Mouse (Mus musculus): ENCODE data around the gene App. TPM values are rescaled to one million over a fixed set of nuclear protein-coding genes. Genes with fewer than 3 reads are reported as not detected.
A peak's percentile ranks its signal among the peaks of the same experiment; 100 is the strongest.

The App gene
- polyA plus RNA-seq, 1 experiment from 2014 or later: 225 TPM

- ATAC-seq (ENCODE audit: low FRiP score, low TSS enrichment): no peak
- 96% methylated on average over 10 of the region's 10 CpGs for WGBS
- H3K4me1 ChIP-seq (ENCODE audit: control insufficient read depth, insufficient read depth, low read length): peaks cover 3% of the 10 kb centered on the region
These were observed 117.4 kb downstream of the App start for GRCm38 (mm10) chr16:85056212-85056611.

DNA sequence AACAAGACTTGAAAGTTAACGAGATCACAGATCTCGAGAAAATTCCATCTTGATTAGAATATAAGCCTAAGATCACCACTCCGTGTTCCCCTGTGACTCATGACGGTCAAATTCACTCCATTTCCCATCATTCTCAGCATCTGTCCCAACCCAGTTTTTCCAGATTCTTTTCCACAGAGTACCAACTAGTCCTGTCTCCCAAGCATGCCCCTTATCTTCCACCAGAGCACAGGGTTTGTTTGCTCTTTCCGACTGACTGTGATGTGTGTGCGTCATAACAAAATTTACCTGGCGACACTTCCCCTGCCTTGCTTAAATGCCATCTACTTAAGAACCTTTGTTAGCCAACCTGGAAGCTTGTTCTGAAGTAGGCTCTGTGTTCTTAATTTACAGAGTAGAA is 119.6 kb downstream of the App start:
- H3K4me2 ChIP-seq (replicated peaks; ENCODE audit: low read depth, low read length): no peak overlapping the region
- H3K9ac ChIP-seq (ENCODE audit: low read depth, low read length): no peak overlapping the region
- H3K4me1 ChIP-seq (ENCODE audit: control insufficient read depth, insufficient read depth, low read length): peaks cover 2% of the 10 kb centered on the region
- no peak for ATAC-seq (ENCODE audit: low FRiP score, low TSS enrichment)
- no peaks in the 10 kb centered on the region for H3K9me3 ChIP-seq (ENCODE audit: control insufficient read depth, low read length)
- 93% methylated on average over 7 of the region's 7 CpGs for WGBS
- H3K4me3 ChIP-seq (ENCODE audit: low read length): no peak overlapping the region
- H3K27ac ChIP-seq (ENCODE audit: low read depth, low read length): no peak overlapping the region
- peaks cover 29% of the 10 kb centered on the region for H3K36me3 ChIP-seq (ENCODE audit: control insufficient read depth, insufficient read depth, low read length)
- no peaks in the 10 kb centered on the region for H3K27me3 ChIP-seq (ENCODE audit: control insufficient read depth, insufficient read depth, low read length)

More at GRCm38 (mm10) chr16:85056212-85056611, 117.4 kb downstream of the App start:
- Histone ChIP-seq H3K9me3 (ENCODE audit: control insufficient read depth, low read length) (no peaks in the 10 kb centered on the region), H3K4me3 (ENCODE audit: low read length) (no peak overlapping the region), H3K36me3 (ENCODE audit: control insufficient read depth, insufficient read depth, low read length) (peaks cover 29% of the 10 kb centered on the region), H3K9ac (ENCODE audit: low read depth, low read length) (no peak overlapping the region), H3K4me2 (replicated peaks; ENCODE audit: low read depth, low read length) (no peak overlapping the region), H3K27me3 (ENCODE audit: control insufficient read depth, insufficient read depth, low read length) (no peaks in the 10 kb centered on the region), H3K27ac (ENCODE audit: low read depth, low read length) (no peak overlapping the region)

DNA sequence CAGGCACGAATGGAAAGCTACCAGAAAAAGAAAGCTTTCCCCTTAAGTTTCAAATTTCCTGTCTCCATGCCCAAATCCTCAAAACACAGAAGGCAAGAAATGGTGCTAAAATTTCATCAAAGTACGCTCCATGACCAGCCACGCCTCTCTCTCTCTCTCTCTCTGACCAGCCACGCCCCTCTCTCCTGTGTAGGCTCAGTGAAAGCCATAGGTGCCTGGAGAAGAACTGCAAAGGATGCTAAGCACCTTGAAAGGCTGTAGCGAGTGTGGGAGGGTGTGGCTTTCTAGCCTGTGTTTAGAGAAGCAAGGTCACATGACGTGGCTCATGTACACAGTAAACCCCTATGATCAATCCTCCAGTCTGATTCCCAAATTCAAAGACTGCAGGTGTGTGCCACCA is 126.3 kb downstream of the App start:
- Histone ChIP-seq H3K36me3 (ENCODE audit: control insufficient read depth, insufficient read depth, low read length) (peaks cover 15% of the 10 kb centered on the region; the same call in 1 of the 2 replicates), H3K4me1 (ENCODE audit: control insufficient read depth, insufficient read depth, low read length) (no peaks in the 10 kb centered on the region), H3K9me3 (ENCODE audit: control insufficient read depth, low read length) (no peaks in the 10 kb centered on the region), H3K4me3 (ENCODE audit: low read length) (no peak overlapping the region), H3K27ac (ENCODE audit: low read depth, low read length) (no peak overlapping the region), H3K4me2 (replicated peaks; ENCODE audit: low read depth, low read length) (no peak overlapping the region), H3K27me3 (ENCODE audit: control insufficient read depth, insufficient read depth, low read length) (no peaks in the 10 kb centered on the region), H3K9ac (ENCODE audit: low read depth, low read length) (no peak overlapping the region)
- WGBS: 68% methylated on average over 6 of the region's 6 CpGs
- ATAC-seq (ENCODE audit: low FRiP score, low TSS enrichment): no peak

DNA sequence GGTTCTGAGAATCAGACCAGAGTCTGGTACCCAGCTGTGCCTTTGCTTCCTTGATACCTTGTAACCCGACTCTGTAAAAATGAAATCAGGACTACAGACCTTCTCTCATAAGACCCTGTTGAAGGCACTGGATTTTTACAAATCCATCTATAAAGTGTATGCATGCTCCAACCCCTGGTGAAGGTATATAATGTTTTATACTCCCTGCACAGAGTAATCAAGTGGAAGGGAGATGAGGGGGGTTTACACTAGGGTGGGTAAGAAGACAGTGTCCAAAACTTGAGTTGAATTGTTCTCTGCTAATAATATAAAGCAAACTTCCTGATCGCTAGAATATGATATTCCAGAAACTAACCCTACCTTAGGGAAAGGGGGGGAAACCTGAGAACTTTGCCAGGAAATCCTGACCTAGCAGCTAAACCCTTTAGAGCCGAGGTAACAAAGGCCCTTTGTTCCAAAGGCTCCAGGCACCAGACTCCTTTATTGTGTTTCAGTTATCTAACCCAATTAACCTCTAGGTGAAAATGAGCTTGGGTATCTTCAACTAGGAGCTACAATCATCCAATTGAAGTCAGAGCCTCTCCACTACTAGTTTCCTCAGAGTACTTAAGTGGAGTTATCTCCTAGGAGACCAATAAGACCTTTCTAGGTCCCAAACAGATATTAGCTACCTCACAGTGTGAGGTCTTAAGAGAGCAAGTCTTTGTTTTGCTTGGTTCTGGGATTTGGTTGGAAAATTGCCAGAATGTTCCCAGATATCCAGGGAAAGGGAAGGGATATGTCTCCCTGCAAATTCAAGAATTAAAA is 132.2 kb downstream of the App start:
- Histone ChIP-seq H3K9me3 (ENCODE audit: control insufficient read depth, low read length) (no peaks in the 10 kb centered on the region), H3K27ac (ENCODE audit: low read depth, low read length) (no peak overlapping the region), H3K9ac (ENCODE audit: low read depth, low read length) (no peak overlapping the region), H3K4me1 (ENCODE audit: control insufficient read depth, insufficient read depth, low read length) (no peaks in the 10 kb centered on the region), H3K4me2 (replicated peaks; ENCODE audit: low read depth, low read length) (no peak overlapping the region), H3K4me3 (ENCODE audit: low read length) (no peak overlapping the region), H3K36me3 (ENCODE audit: control insufficient read depth, insufficient read depth, low read length) (peaks cover 22% of the 10 kb centered on the region; the same call in 1 of the 2 replicates), H3K27me3 (ENCODE audit: control insufficient read depth, insufficient read depth, low read length) (no peaks in the 10 kb centered on the region)
- WGBS: 45% methylated on average over 3 of the region's 3 CpGs
- no peak for ATAC-seq (ENCODE audit: low FRiP score, low TSS enrichment)

- Histone ChIP-seq H3K27me3 (ENCODE audit: control insufficient read depth, insufficient read depth, low read length) (no peaks in the 10 kb centered on the region), H3K4me1 (ENCODE audit: control insufficient read depth, insufficient read depth, low read length) (no peaks in the 10 kb centered on the region), H3K36me3 (ENCODE audit: control insufficient read depth, insufficient read depth, low read length) (peaks cover 20% of the 10 kb centered on the region; the same call in 1 of the 2 replicates), H3K27ac (ENCODE audit: low read depth, low read length) (no peak overlapping the region), H3K9me3 (ENCODE audit: control insufficient read depth, low read length) (no peaks in the 10 kb centered on the region), H3K4me3 (ENCODE audit: low read length) (no peak overlapping the region), H3K4me2 (replicated peaks; ENCODE audit: low read depth, low read length) (no peak overlapping the region), H3K9ac (ENCODE audit: low read depth, low read length) (no peak overlapping the region)
- WGBS: 83% methylated on average over 8 of the region's 8 CpGs
- ATAC-seq (ENCODE audit: low FRiP score, low TSS enrichment): no peak
These were observed 134.8 kb downstream of the App start for GRCm38 (mm10) chr16:85038731-85039130.

GRCm38 (mm10) chr16:85037969-85038644 is 135.5 kb downstream of the App start:
- 54% methylated on average over 10 of the region's 10 CpGs for WGBS
- ATAC-seq (ENCODE audit: low FRiP score, low TSS enrichment): no peak

DNA sequence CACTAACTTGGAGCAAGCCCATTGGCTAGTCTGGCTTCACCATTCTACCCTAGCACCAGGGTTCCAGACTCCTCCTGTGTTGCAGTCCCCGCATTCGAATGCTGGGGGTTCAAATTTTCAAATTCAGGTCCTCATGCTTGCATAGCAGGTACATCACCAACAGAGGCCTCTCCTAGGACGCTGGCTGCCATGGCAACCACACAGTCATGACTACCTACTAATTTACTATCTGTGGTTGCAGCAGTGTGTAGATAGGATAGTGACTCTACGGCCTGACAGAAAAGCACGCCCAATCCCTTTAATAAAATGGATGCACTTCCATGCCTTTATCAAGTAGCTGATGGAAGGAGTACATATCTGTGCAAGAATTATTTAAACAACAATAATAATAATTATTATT is 137.8 kb downstream of the App start:
- no peaks in the 10 kb centered on the region for H3K4me1 ChIP-seq (ENCODE audit: control insufficient read depth, insufficient read depth, low read length)
- 88% methylated on average over 5 of the region's 5 CpGs for WGBS
- no peak overlapping the region for H3K9ac ChIP-seq (ENCODE audit: low read depth, low read length)
- no peak for ATAC-seq (ENCODE audit: low FRiP score, low TSS enrichment)
- H3K4me2 ChIP-seq (replicated peaks; ENCODE audit: low read depth, low read length): no peak overlapping the region
- H3K4me3 ChIP-seq (ENCODE audit: low read length): no peak overlapping the region
- peaks cover 24% of the 10 kb centered on the region; the same call in 1 of the 2 replicates for H3K36me3 ChIP-seq (ENCODE audit: control insufficient read depth, insufficient read depth, low read length)
- H3K27me3 ChIP-seq (ENCODE audit: control insufficient read depth, insufficient read depth, low read length): no peaks in the 10 kb centered on the region
- H3K9me3 ChIP-seq (ENCODE audit: control insufficient read depth, low read length): no peaks in the 10 kb centered on the region
- H3K27ac ChIP-seq (ENCODE audit: low read depth, low read length): no peak overlapping the region

More at GRCm38 (mm10) chr16:85037969-85038644, 135.5 kb downstream of the App start:
- Histone ChIP-seq H3K36me3 (ENCODE audit: control insufficient read depth, insufficient read depth, low read length) (peaks cover 13% of the 10 kb centered on the region; the same call in 1 of the 2 replicates), H3K4me2 (replicated peaks; ENCODE audit: low read depth, low read length) (no peak overlapping the region), H3K27ac (ENCODE audit: low read depth, low read length) (peak overlapping the region; percentile 42; the same call in 1 of the 2 replicates), H3K4me3 (ENCODE audit: low read length) (no peak overlapping the region), H3K27me3 (ENCODE audit: control insufficient read depth, insufficient read depth, low read length) (no peaks in the 10 kb centered on the region), H3K9me3 (ENCODE audit: control insufficient read depth, low read length) (no peaks in the 10 kb centered on the region), H3K9ac (ENCODE audit: low read depth, low read length) (no peak overlapping the region), H3K4me1 (ENCODE audit: control insufficient read depth, insufficient read depth, low read length) (no peaks in the 10 kb centered on the region)

GRCm38 (mm10) chr16:85033747-85034146 is 139.8 kb downstream of the App start:
- Histone ChIP-seq H3K27me3 (ENCODE audit: control insufficient read depth, insufficient read depth, low read length) (no peaks in the 10 kb centered on the region), H3K4me2 (replicated peaks; ENCODE audit: low read depth, low read length) (no peak overlapping the region), H3K36me3 (ENCODE audit: control insufficient read depth, insufficient read depth, low read length) (peaks cover 33% of the 10 kb centered on the region), H3K4me1 (ENCODE audit: control insufficient read depth, insufficient read depth, low read length) (no peaks in the 10 kb centered on the region), H3K27ac (ENCODE audit: low read depth, low read length) (no peak overlapping the region), H3K4me3 (ENCODE audit: low read length) (no peak overlapping the region), H3K9ac (ENCODE audit: low read depth, low read length) (no peak overlapping the region), H3K9me3 (ENCODE audit: control insufficient read depth, low read length) (no peaks in the 10 kb centered on the region)
- ATAC-seq (ENCODE audit: low FRiP score, low TSS enrichment): no peak
- 86% methylated on average over 5 of the region's 5 CpGs for WGBS

- no peaks in the 10 kb centered on the region for H3K9me3 ChIP-seq (ENCODE audit: control insufficient read depth, low read length)
- 95% methylated on average over 12 of the region's 12 CpGs for WGBS
- no peak overlapping the region for H3K27ac ChIP-seq (ENCODE audit: low read depth, low read length)
- no peak for ATAC-seq (ENCODE audit: low FRiP score, low TSS enrichment)
- H3K9ac ChIP-seq (ENCODE audit: low read depth, low read length): no peak overlapping the region
- H3K27me3 ChIP-seq (ENCODE audit: control insufficient read depth, insufficient read depth, low read length): no peaks in the 10 kb centered on the region
- H3K4me3 ChIP-seq (ENCODE audit: low read length): no peak overlapping the region
- no peak overlapping the region for H3K4me2 ChIP-seq (replicated peaks; ENCODE audit: low read depth, low read length)
- no peaks in the 10 kb centered on the region for H3K4me1 ChIP-seq (ENCODE audit: control insufficient read depth, insufficient read depth, low read length)
- peaks cover 34% of the 10 kb centered on the region for H3K36me3 ChIP-seq (ENCODE audit: control insufficient read depth, insufficient read depth, low read length)
These were observed 142.8 kb downstream of the App start for GRCm38 (mm10) chr16:85030810-85031209.
